Mouse (Mus musculus) heart, embryonic 11.5 days (tissue): ENCODE measurements around the gene Olfr1450. TPM values are rescaled to one million over a fixed set of nuclear protein-coding genes. Genes with fewer than 3 reads are reported as not detected.
"Not testable (repeated sequence)": the region's sequence is repeated elsewhere in the genome, so short reads cannot be mapped to it uniquely, and the experiment has no call there.

Source experiments
- ATAC-seq: fragments of 200-750 bp; cut with Nextera tagmentation; replicated peaks from 2 replicates; pipeline ENCODE4 v1.8.0; 2017; ENCODE audit warnings: moderate library complexity; ENCODE audit not compliant: insufficient number of reproducible peaks, low FRiP score, low TSS enrichment
- H3K27ac ChIP-seq: fragments of 300-500 bp; sonication (generic); 2 replicates; pipeline ENCODE4 v1.5.1; 2014; ENCODE audit warnings: mild to moderate bottlenecking, low read depth, low read length
- H3K27me3 ChIP-seq: fragments of 300-500 bp; sonication (generic); 2 replicates; pipeline ENCODE4 v1.6.1; 2014; ENCODE audit warnings: mild to moderate bottlenecking, low read length, mixed read lengths; ENCODE audit not compliant: control insufficient read depth, insufficient read depth
- H3K36me3 ChIP-seq: fragments of 300-500 bp; sonication (generic); 2 replicates; pipeline ENCODE4 v1.6.1; 2014; ENCODE audit warnings: mild to moderate bottlenecking, low read length, moderate library complexity, mixed read lengths; ENCODE audit not compliant: control insufficient read depth, insufficient read depth
- H3K4me1 ChIP-seq: fragments of 300-500 bp; sonication (generic); 2 replicates; pipeline ENCODE4 v1.6.1; 2014; ENCODE audit warnings: low read length; ENCODE audit not compliant: control insufficient read depth, insufficient read depth
- H3K4me2 ChIP-seq: fragments of 300-500 bp; sonication (generic); 2 replicates; pipeline ENCODE4 v1.6.1; 2014; ENCODE audit warnings: mild to moderate bottlenecking, moderate library complexity
- H3K4me3 ChIP-seq: fragments of 300-500 bp; sonication (generic); 2 replicates; pipeline ENCODE4 v1.5.1; 2014; ENCODE audit warnings: low read depth, low read length
- H3K9ac ChIP-seq: fragments of 300-500 bp; sonication (generic); 2 replicates; pipeline ENCODE4 v1.6.1; 2014; ENCODE audit warnings: mild to moderate bottlenecking, low read depth, low read length, moderate library complexity
- H3K9me3 ChIP-seq: fragments of 300-500 bp; sonication (generic); replicated peaks from 2 replicates; pipeline ENCODE4 v1.6.1; 2016; ENCODE audit warnings: low read length; ENCODE audit not compliant: control insufficient read depth
- WGBS: fragments of 180-500 bp; shearing (Covaris S2); extraction: QIAGEN DNeasy Blood & Tissue Kit; methylation state at CpG from one replicate; pipeline ENCODE4 v1.1.7; 2014; ENCODE audit not compliant: insufficient replicate concordance; 5-methylcytosine and 5-hydroxymethylcytosine counted together
- polyA plus RNA-seq: library from polyadenylated mRNA; unstranded; fragments of >200 nt; fragmentation: Nextera tagmentation; extraction: Ambion mirVana; gene quantifications from 2 replicates; pipeline ENCODE4 v1.2.1, GENCODE M21; 2014

The Olfr1450 gene
- polyA plus RNA-seq, result not detected in 2 replicates

- no peaks in the 10 kb centered on the region for H3K36me3 ChIP-seq
- ATAC-seq, result no peak
- H3K4me1 ChIP-seq, result no peaks in the 10 kb centered on the region
- H3K4me3 ChIP-seq, result no peak within 1 kb of the TSS
- H3K9ac ChIP-seq, result no peak within 1 kb of the TSS
- 80% methylated on average over 1 of the region's 1 CpGs for WGBS
- H3K27me3 ChIP-seq, result no peaks in the 10 kb centered on the region
- H3K9me3 ChIP-seq, result peaks cover 3% of the 10 kb centered on the region
- no peak within 1 kb of the TSS for H3K4me2 ChIP-seq
- no peak within 1 kb of the TSS for H3K27ac ChIP-seq
These were observed at the start of gene Olfr1450 for GRCm38 (mm10) chr19:12949958-12950357. Olfr1450 (plus strand) TSS chr19:12950258.

DNA sequence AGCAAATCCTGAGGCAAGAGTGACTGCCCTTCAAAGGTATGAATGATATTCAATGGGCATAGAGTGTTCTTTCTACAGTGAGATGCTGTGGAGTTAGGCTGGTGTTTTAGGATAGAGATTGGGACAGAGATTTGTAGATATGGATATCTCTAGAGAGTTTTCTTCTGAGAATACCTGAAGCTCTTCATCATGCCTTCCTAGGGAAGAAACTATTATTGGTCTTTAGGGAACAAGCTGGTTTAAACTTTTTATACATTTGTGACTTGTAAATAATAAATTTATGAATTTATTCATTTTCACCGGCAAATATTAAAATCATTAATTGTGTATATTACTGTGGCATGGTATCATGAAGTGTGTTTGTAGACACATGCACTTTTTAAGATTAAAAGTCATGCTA, 46.4 kb upstream of the Olfr1450 start, which contains the start of gene Olfr1447:
TSS of gene Olfr1447 (minus strand) at position 101 of the 400 bp plus-strand sequence.
- Histone ChIP-seq H3K4me3 (no peak within 1 kb of the TSS), H3K36me3 (no peaks in the 10 kb centered on the region), H3K4me1 (no peaks in the 10 kb centered on the region), H3K27ac (no peak within 1 kb of the TSS), H3K4me2 (no peak within 1 kb of the TSS), H3K9ac (no peak within 1 kb of the TSS), H3K9me3 (0 out of 2 replicates have a peak, but pooled peaks cover 2% of the 10 kb centered on the region), H3K27me3 (no peaks in the 10 kb centered on the region)
- WGBS, result 75% methylated on average over 1 of the region's 1 CpGs
- no peak for ATAC-seq

DNA sequence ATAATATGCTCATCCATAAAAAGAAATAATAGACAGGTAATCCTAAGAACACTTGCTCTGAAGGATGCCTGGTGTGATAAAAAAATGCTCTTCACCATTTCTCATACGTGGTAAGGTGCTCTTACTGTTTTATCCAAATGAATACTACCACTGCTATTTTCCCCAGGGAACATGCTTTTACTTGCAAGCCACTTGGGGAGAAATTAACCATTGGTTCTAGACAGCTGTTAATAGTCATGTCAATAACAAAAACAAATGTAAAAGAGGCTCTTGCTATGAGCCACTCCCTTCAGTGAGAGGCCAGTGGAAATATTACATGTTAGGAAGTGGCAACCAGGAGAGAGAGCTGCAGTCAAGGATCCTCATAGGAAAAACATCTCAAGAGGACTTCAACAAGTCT, 25.7 kb upstream of the Olfr1450 start, which contains the start of gene Olfr1448:
TSS of gene Olfr1448 (minus strand) at position 101 of the 400 bp plus-strand sequence.
- H3K36me3 ChIP-seq, result no peaks in the 10 kb centered on the region
- H3K9me3 ChIP-seq, result 0 out of 2 replicates have a peak, but pooled peaks cover 3% of the 10 kb centered on the region
- H3K27ac ChIP-seq, result no peak within 1 kb of the TSS
- no peak within 1 kb of the TSS for H3K4me2 ChIP-seq
- H3K27me3 ChIP-seq, result no peaks in the 10 kb centered on the region
- ATAC-seq, result no peak
- H3K4me1 ChIP-seq, result no peaks in the 10 kb centered on the region
- WGBS, result 73% methylated on average over 1 of the region's 1 CpGs
- H3K4me3 ChIP-seq, result no peak within 1 kb of the TSS
- H3K9ac ChIP-seq, result no peak within 1 kb of the TSS

DNA sequence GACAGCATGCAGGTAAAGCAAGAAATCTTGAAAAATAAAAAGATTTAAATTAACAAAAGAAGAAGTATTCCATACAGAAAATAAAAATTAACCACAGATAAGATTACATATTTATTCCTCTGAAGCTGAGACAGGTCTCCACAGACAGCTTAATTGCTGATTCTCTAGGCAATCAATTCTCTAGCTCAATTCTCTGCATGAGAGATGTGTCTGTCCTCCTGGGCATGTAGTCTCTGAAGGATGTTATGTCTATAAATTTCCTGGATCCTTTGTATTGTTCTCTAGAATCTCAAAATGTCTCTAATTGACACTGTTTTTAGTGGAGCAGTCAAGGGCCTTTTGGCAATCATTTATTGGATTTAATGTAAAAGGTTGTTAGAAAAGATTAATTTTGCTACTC, 19.5 kb upstream of the Olfr1450 start, which contains the start of gene Olfr1449:
TSS of gene Olfr1449 (plus strand) at position 301 of the 400 bp plus-strand sequence.
- Histone ChIP-seq H3K9ac (no peak within 1 kb of the TSS), H3K4me1 (no peaks in the 10 kb centered on the region), H3K9me3 (peaks cover 3% of the 10 kb centered on the region; the same call in 1 of the 2 replicates), H3K27me3 (no peaks in the 10 kb centered on the region), H3K4me2 (no peak within 1 kb of the TSS), H3K4me3 (no peak within 1 kb of the TSS), H3K27ac (no peak within 1 kb of the TSS), H3K36me3 (no peaks in the 10 kb centered on the region)
- ATAC-seq, result no peak

DNA sequence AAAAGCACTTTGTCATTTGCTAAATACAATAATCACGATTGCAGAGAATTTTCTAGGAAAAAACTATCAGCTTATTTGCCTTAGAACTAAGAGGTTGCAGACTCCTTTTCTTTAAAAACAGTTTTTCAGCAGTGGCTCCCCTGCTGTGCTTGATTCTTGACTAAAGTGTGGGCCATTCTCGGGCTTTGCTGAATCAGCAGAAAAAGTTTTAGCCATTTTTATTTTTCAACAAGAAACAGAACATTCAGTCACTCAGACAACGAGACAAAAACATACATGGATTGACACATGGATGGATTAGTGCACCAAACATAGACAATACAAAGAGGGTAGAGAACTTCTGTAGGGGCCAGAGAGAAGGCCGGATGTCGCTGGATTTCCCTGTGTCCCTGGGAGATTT, 20.0 kb downstream of the Olfr1450 start:
- not testable (repeated sequence) for H3K27me3 ChIP-seq, ATAC-seq, H3K27ac ChIP-seq, H3K4me2 ChIP-seq, H3K9ac ChIP-seq, H3K36me3 ChIP-seq, H3K4me1 ChIP-seq, H3K4me3 ChIP-seq, H3K9me3 ChIP-seq
- WGBS, result 80% methylated on average over 5 of the region's 5 CpGs

GRCm38 (mm10) chr19:12992316-12992715, 42.3 kb downstream of the Olfr1450 start:
- H3K9me3 ChIP-seq, ATAC-seq, H3K27me3 ChIP-seq: not testable (repeated sequence)

DNA sequence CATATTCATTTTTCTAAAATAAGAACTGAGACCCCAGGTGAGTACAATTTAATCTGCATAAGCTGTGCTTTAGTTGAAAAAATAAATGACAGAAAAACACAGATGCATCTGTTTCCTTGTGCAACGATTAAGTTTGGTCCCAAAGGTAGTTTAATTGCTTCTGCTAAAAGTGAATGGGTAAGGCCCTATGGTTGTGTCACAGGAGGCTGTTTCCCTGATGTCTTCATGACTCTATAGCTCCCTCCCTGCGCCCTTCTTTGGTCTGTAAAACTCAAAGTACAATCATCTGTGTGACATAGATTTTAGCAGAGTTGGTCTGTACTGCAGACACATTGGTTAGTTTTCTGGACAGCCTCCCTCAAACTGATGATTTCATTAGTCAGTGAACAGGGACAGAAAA, 44.7 kb downstream of the Olfr1450 start, which contains the start of gene Olfr1451:
TSS of gene Olfr1451 (plus strand) at position 301 of the 400 bp plus-strand sequence.
- Histone ChIP-seq H3K27me3 (no peaks in the 10 kb centered on the region), H3K9ac (no peak within 1 kb of the TSS), H3K9me3 (peaks cover 4% of the 10 kb centered on the region; the same call in 1 of the 2 replicates), H3K27ac (no peak within 1 kb of the TSS), H3K4me3 (no peak within 1 kb of the TSS), H3K4me2 (no peak within 1 kb of the TSS), H3K4me1 (no peaks in the 10 kb centered on the region), H3K36me3 (no peaks in the 10 kb centered on the region)
- ATAC-seq, result no peak
- WGBS, result 68% methylated on average over 2 of the region's 2 CpGs

More at GRCm38 (mm10) chr19:12992316-12992715, 42.3 kb downstream of the Olfr1450 start:
- H3K4me1 ChIP-seq, H3K27ac ChIP-seq, H3K9ac ChIP-seq, H3K36me3 ChIP-seq, H3K4me2 ChIP-seq, H3K4me3 ChIP-seq: not testable (repeated sequence)
- 82% methylated on average over 4 of the region's 4 CpGs for WGBS

Other genes starting within 250 kb of the Olfr1450 start
- gene Cntf, start 184.6 kb upstream of the Olfr1450 start, polyA plus RNA-seq, result 0.48 and 0.54 TPM in 2 replicates
- gene Zfp91, start 154.1 kb upstream of the Olfr1450 start, polyA plus RNA-seq, result 7.2 and 9.3 TPM in 2 replicates
- gene Lpxn, start 154.1 kb upstream of the Olfr1450 start, polyA plus RNA-seq, result 0.56 and 0.76 TPM in 2 replicates
- not detected in 2 replicates for gene Gm5244, start 103.6 kb upstream of the Olfr1450 start, polyA plus RNA-seq
- gene Olfr1444, start 93.0 kb upstream of the Olfr1450 start, polyA plus RNA-seq, result not detected in 2 replicates
- not detected in 2 replicates for gene Olfr1445, start 66.4 kb upstream of the Olfr1450 start, polyA plus RNA-seq
- not detected in 2 replicates for gene Olfr1446, start 56.7 kb upstream of the Olfr1450 start, polyA plus RNA-seq
- not detected in 2 replicates for gene Olfr1447, start 46.5 kb upstream of the Olfr1450 start, polyA plus RNA-seq
- not detected in 2 replicates for gene Olfr1448, start 25.8 kb upstream of the Olfr1450 start, polyA plus RNA-seq
- gene Olfr1449, start 19.4 kb upstream of the Olfr1450 start, polyA plus RNA-seq, result not detected in 2 replicates
- gene Olfr1451, start 44.8 kb downstream of the Olfr1450 start, polyA plus RNA-seq, result not detected in 2 replicates
- gene Olfr1453, start 78.1 kb downstream of the Olfr1450 start, polyA plus RNA-seq, result not detected in 2 replicates
- gene Olfr1454, start 110.4 kb downstream of the Olfr1450 start, polyA plus RNA-seq, result not detected in 2 replicates
- not detected in 2 replicates for gene Olfr1457, start 147.6 kb downstream of the Olfr1450 start, polyA plus RNA-seq
- not detected in 2 replicates for gene Olfr1458, start 156.5 kb downstream of the Olfr1450 start, polyA plus RNA-seq
- 0.01 TPM in 1 of 2 replicates, not detected in the other for gene Olfr1459, start 199.3 kb downstream of the Olfr1450 start, polyA plus RNA-seq
- not detected in 2 replicates for gene Olfr1461, start 212.7 kb downstream of the Olfr1450 start, polyA plus RNA-seq
- not detected in 2 replicates for gene Olfr1462, start 235.5 kb downstream of the Olfr1450 start, polyA plus RNA-seq